Mouse (Mus musculus) frontal cortex, postnatal 10 days (tissue): ENCODE data around the gene Ccl26.
A peak's percentile ranks its signal among the peaks of the same experiment; 100 is the strongest.
"Not testable (repeated sequence)": the region's sequence is repeated elsewhere in the genome, so short reads cannot be mapped to it uniquely, and the experiment has no call there.

ENCODE experiments used
- DNase-seq, 2 experiments: peaks; one replicate each; pipeline ENCODE4 v3.0.0; 2022; ENCODE audit warnings: low spot score in 2 of 2, mixed read lengths in 1 of 2

The Ccl26 gene

DNA sequence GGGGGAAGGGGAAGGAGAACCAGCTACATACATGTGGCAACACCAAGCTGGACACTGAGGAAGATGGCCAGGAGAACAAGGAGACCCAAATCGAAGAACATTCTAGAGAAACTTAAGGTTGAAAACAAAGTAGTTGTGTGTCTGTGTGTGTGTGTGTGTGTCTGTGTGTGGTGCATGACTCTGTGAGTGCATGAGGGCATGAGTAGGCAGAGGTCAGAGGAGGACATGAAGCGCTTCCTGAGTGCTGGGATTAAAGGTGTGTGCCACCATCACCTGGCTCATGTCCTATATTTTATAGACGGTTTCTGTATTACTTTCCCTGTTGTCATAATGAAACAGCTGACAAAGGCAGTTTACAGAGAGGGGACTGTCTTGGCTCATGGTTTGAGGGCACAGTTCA, at the start of gene Ccl26:
Gene Ccl26 (minus strand): TSS at position 101 of the 400 bp plus-strand sequence.
- no peak for DNase-seq

DNA sequence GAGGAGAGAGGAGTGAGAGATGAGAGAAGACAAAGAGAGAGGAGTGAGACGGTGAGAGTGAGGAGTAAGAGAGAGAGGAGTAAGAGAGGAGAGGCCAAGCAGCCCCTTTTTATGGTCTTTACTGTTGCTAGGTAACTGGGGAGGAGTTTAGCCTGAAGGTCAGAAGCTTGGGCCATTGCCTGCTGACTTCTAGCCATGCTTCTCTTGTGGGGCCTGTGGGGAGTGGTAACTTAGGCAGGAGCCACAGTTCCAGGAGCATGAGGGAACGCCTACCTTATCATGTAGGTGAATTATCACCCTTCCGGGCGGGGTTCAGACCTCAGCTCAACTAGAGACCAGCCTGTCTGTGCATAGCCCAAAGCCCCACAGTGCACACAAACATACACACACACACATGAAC, 46.4 kb upstream of the Ccl26 start:
- DNase-seq = no peak

DNA sequence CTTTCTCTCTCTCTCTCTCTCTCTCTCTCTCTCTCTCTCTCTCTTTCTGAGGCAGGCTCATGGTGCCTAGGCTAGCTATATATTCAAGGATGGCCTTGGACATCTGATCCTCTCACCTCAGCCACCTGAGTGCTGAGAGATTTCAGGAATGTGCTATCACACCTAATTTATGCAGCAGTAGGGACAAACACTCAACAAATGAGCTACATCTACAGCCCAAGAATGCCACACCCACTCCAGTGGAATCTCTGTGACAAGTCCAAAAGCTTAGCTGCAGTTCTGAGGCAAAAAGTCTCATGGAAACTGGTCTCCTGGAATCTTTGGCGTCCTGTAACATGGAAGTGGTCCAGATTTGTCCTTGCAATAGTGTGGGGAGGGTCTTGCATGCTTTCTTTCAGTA, 44.2 kb upstream of the Ccl26 start:
- DNase-seq = no peak

DNA sequence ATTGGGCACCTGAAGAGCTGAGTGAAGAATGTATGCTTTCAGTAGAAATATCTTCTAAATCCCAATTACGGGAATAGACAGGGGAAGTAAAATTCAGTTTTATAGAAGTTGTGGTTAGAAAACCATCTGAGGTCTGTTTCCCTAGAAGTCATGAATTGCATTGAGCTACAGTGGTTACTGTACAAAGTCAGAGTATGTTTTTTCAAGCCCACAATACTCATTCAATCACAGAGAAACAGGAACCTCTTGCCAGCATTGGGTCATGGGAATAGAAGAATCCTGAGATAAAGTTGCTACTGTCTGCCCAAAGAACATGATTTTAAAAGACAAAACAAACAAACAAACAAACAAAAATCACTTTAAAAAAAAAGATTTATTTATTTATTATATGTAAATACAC, 43.3 kb upstream of the Ccl26 start:
- not testable (repeated sequence) for DNase-seq

DNA sequence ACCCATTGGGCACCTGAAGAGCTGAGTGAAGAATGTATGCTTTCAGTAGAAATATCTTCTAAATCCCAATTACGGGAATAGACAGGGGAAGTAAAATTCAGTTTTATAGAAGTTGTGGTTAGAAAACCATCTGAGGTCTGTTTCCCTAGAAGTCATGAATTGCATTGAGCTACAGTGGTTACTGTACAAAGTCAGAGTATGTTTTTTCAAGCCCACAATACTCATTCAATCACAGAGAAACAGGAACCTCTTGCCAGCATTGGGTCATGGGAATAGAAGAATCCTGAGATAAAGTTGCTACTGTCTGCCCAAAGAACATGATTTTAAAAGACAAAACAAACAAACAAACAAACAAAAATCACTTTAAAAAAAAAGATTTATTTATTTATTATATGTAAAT, 41.3 kb upstream of the Ccl26 start:
- not testable (repeated sequence) for DNase-seq

DNA sequence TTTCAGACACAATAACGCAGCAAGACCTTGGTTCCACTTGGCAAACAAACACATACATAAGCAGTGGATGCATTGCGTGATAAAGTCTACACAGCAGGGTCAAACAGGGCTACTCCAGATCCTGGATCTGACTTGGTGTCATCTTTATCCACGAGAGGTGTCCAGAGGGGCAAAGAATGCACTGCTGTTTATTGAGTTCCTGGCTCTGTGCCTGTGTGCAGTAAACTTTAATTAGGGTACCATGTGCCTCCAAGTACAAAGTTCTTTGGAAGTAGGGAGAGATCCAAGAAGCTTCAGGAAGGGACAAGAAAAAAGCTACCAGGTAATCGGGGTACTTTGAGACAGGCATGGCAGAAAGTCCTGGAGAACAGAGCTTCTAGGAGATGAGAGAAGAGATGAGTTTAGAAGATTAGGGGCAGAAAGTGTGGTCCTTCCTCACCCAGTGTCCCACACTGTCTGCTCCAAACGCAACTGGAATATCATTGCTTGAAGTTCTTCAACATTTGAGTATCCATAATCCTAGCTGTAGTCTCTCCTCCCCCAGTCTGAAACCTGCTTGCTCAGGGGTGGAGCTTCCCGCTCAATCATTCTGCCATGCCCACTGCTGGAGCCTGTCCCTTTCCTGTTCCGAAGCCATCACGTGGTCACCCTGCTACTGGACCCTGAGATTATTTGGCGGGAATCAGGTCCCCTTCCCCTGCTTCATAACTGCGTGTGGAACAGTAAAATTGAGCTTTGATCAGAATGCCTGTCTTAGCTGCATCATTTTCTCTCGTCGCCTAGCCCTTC, 26.8 kb upstream of the Ccl26 start:
- DNase-seq = no peak

DNA sequence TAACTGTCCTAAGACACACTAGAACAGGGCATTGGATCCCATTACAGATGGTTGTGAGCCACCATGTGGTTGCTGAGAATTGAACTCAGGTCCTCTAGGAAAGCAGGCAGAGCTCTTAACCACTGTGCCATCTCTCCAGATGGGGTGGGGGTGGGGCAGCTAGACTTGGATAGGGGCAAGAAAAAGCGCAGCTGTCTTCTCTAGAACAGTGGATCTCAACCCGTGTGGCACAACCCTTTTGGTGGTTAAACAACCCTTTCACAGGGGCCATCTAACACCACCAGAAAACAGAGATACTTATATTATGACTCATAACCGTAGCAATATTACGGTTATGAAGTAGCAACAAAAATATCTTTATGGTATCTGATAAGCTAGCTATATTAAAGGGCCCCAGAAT, 24.4 kb upstream of the Ccl26 start:
- no peak for DNase-seq

DNA sequence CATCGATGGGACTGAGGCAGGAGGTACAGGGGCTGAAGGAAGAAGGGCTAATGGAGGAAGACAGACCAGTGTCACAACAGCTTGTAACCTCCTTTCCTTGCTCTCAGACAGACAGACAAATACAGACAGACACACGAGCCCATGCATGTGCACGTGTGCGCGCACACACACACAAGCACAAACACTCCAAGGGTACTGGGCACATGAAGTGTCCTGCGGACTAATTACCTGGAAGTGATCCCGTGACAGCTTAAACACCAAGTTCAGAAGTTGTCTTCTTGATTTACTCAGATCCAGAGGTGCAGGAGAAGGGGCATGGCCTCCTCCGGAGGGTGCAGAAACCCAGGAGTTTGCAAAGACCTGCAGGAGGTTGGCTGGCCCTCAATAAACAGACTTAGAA, 22.3 kb upstream of the Ccl26 start:
- no peak for DNase-seq

DNA sequence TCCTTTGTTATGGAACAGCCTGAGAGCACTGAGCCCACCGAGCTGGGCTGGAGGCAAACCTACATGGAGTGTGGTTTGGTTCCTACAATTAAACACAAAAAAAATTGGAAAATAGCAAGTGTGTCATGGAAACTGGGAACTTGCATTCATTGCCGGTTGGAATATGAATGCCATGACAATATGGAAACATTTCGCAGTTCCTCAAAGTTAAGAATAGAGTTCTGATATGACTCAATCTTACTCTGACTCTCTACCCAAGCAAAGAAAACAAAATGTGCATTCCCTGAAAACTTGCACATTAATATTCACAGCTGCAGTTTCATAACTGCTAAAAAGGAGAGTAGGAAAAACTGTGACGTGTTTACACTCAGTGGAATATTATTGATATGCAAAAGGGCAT, 19.0 kb upstream of the Ccl26 start:
- DNase-seq = no peak

DNA sequence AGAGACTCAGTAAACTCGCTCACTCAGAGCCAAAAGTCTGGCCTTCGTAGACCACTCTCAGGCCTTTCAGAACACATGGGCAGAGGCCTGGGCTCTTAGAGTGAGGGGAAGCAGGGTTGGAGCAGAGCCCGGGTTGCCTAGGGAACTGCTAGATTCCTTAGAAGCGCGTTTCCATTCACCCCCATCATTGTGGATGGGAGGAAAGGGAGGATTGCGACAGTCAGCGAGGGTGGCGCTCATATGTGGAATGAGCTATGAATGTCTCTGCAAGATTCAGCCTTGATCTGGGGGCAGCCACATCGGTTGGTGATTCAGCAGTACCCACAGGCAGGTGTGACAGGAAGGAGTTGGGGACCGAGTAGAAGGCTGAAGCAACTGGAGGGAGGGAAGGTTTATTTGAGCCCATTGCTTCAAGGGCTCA, 16.0 kb upstream of the Ccl26 start:
- peak; percentile 34 to 41 for DNase-seq

DNA sequence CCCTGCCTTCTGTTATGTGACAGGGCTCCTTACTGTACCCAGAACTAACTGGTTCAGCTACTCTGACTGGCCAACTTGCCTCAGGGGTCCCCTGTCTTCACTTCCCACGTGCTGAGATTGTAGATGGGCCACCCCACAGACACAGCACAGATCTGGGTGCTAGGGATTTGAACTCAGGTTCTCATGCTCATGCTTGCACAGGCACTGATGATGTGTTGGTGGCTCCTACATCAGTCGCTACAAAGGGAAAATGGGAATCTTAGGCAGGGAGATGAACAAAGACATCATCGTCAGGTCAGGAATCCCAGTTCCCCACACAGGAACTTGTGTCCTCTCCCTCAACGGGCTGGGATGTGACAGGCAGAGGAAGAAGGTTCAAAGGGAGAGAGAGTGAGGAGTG, 12.7 kb upstream of the Ccl26 start:
- no peak for DNase-seq

DNA sequence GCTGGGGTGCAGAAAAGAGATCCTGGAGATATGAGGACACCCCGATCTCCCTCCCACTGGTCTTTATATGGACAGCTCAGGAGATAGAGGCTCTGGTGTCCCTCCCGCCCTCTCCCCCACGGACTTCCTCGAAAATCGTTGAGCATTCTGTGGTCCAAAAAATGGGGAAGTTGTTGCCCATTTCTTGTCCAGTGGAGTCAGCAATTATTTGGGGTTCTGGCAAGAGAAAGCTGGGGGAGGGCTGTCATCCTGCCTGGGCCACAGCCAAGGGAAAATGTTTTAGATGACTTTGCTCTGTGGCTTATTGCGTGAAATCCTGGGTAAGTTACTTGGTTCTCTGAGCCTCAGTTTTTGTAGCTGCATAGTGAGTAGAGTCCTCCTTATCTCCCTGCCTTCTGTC, 9.6 kb upstream of the Ccl26 start, which contains the start of gene Ccl24:
Gene Ccl24 (minus strand): TSS at position 44 of the 400 bp plus-strand sequence.
- DNase-seq = no peak

DNA sequence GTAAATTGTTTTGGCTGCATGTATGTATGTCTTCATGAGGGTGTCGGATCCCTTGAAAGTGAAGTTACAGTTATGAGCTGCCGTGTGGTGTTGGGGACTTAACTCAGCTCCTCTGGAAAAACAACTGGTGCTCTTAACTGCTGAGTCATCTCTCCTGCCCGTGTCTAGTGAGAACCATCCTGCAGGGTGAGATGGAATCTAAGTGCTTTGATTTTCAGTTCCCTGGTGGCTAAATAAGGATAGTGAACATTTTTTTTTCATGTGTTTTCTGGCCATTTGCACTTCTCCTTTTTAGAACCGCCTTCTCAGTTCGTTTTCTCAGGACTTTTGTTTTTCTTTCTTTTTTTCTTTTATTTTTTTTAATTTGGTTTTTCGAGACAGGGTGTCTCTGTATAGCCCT, 5.3 kb upstream of the Ccl26 start:
- DNase-seq = no peak

DNA sequence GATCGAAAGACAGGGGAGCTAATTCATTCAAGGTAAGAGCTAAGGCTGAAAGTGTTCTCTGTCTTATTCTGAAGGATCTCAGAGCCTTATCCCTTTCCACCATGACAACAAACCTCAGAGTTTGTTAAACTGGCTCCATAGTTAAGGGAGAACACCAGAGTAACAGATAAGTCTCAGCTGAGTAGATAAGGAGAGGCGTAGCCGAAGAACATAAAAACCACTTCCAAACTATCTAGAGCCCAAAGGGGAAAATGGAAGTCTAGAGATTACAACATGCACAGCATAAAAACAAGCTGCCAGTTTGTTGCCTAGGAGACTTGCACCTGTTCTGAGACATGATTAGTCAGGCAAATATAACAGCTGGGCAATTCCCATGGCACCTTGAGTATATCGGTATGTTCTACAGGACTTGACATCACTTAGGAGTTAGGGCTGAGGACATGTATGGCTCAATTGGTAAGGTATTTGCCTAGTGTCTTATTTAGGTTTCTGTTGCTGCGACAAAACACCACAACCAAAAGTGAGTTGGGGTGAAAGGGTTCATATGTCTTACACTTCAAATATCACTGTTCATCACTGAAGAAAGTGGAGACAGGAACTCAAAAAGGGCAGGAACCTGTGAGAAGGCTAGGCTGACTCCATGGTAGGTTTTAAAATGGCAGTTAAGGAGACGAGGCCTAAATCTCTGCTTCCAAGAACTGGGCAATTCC, 4.3 kb upstream of the Ccl26 start:
- DNase-seq = no peak

DNA sequence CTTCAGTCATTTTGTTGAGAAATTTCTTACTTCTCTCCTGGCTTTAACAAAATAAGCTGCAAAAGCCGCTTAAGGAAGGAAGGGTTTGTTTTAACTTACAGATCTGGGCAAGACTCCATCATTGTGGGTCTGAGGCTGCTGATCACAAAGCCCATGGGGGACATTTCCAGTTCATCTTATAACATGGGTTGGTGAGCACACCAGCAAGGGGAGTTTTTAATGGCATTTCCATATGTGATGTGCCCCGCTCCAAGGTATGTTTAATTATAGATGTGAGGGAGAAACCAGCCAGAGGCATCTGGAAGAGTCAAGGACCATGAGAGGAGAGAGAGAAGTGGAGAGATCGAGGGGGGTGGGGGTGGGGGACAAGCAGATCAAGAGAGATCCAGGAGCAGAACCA, 5.7 kb downstream of the Ccl26 start:
- DNase-seq = no peak

DNA sequence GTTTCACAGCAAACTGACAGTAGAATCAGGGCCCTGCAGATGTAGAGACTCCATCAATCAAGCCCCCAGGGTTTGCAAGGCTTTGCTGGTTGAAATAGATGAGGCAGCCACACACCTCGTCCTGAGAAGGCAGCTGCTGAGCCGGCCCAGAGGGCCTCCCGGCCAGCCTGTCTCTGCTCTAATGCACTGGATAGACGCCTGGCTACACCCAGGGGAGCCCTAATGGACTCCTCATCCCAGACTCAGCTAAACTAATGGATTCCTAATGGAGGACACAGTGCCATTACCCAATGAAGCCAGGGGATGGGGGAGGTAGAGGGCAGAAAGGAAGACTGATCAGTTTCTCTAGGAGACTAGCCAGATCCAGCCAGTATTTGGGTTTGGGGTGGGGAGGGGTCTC, 6.3 kb downstream of the Ccl26 start:
- no peak for DNase-seq

DNA sequence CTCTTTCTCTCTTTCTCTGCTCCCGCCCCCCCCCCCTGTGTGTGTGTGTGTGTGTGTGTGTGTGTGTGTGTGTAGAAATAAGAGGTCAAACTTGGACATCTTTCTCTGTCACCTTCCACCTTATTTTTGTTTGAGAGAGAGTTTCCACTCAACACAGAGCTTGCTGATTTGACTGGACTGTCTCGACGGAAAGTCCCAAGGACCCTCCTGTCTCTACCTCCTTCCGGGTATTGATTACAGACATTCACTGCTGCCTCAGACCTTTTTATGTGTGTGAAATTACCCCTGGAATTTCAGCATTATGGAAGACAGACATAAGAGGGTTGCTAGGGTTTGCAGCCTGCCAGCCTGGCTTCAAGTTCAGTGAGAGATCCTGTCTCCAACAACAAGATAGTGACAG, 7.1 kb downstream of the Ccl26 start:
- no peak for DNase-seq

DNA sequence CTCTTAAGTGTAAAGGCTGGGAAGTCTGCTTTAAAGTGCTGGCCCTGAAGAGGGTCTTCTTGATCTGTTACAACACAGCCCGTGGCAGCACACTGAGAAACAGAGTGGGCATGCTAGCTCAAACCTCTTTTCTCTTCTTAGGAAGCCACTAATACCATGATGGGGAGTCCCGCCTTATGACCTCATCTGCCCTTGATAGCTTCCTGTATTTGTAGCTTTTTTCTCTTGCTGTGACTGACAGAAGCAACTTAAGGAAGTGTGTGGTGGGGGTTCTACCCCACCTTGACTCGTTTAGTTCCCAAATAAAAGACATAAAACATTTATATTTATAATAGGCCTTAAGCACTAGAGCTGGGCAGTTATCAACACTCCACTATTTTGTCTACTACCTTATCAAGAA, 11.8 kb downstream of the Ccl26 start:
- DNase-seq = no peak

DNA sequence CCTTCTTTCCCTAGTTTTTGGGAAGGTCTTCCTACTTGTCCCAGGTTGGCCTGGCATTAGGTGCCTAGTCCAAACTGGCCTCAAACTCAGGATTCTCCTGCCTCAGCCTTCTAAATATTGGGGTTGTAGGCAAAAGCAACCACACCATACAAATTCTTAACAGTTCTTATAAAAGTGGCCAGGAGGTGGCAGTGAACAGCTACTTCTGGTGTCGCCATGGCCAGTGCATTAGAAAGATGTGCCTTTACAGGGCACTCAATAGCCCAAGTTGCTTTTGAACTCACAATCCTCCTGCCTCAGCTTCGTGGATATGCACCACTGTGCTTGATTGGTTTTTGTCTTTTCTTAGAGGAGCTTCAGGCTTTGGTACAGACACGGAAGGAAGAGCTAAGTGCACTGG, 12.5 kb downstream of the Ccl26 start:
- DNase-seq = no peak

DNA sequence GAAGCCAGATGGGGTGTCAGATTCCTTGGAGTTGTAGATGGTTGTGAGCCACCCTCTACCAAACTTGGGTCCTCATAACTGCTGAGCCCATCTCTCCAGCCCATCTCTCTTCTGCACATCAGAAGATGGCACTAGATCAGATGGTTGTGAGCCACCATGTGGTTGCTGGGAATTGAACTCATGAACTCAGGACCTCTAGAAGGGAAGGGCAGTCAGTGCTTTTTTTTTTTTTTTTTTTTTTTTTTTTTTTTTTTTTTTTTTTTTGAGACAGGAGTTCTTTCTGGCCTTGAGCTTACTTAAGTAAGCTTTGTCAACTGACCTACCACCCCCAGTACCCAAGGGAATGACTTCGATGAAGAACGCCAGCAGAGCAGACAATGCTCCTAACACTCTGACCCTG, 15.4 kb downstream of the Ccl26 start:
- DNase-seq = no peak

DNA sequence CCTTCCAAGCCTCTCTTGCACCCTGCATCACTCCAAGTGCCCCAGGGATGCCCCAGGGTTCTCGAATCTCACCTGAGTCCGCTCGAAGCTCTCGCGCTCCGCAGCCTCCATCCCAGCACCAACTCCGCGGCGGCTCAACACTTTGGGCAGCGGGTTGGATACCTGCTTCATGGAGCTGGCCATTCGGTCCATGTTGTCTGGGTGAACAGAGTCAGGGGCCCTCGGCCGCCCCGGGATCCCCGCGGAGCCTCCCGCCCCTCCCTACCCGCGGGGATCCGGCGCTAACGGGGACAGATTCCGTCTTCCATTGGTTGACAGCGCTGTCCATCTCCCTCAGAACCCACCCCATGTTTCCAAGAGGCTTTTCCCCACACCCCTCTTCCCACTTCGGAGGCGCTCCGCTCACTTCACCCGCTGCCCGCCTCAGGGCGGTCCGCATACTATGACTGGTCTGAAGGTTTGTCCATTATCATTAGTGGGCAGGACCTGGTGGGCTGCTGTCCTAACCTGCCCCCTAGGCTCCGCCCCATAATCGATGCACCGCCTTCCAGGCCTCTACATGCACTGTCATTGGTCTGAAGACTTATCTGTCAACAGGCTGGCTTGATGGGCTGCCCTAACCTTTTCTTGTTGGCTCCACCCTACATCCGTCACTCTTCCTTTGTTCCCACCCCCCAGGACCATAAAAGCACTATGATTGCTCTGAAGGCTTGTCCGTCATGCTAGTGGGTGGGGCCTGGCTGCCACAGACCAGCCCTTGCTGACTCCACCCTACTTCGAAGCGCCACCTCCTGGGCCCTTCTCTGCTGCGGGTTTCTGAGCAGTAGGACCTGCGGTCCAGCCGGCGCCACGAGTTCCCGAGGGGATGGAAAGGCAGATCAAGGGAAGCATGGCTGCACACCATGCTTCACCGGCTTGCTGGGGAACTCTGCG, 18.2 kb downstream of the Ccl26 start, which contains the start of gene Hip1:
Gene Hip1 (minus strand): TSS at position 256 of the 933 bp plus-strand sequence.
- DNase-seq = peak; percentile 99 to 100

DNA sequence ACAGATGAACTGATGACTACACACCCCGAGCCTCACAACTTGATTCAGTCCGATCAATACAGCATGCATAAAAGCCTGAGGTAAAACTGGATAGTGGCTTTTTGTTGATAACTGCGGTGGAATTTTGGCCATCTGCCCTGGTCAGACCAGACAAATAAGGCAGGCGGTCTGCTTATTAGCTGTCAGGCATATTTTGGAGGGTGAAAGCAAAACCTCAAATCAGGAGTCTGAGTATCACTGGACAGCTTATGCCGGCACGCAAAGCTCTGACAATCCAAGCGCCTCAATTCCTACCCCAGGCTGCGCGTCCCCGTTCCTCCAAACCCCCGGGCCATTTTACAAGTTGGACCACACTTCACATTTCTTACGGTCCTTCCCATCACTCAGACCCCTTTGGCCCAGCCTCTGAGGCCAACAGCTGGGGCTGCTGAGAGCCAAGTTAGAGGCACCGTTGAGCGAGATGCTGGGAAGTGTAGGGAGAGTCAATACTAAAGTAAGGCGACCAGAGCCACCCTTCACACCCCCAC, 19.3 kb downstream of the Ccl26 start:
- no peak for DNase-seq
